Mouse (Mus musculus) stomach, postnatal 0 days (tissue): ENCODE results near the gene Zfp566. TPM values are rescaled to one million over a fixed set of nuclear protein-coding genes. Genes with fewer than 3 reads are reported as not detected.

Experiments
- ATAC-seq: fragments of 200-750 bp; cut with Nextera tagmentation; 2 replicates; pipeline ENCODE4 v1.8.0; 2017; ENCODE audit not compliant: low FRiP score, low TSS enrichment
- DNase-seq: peaks from one replicate; pipeline ENCODE4 v3.0.0-alpha.2; 2016; ENCODE audit warnings: low spot score
- H3K27ac ChIP-seq: fragments of 300-500 bp; sonication (generic); replicated peaks from 2 replicates; pipeline ENCODE4 v1.5.1; 2014; ENCODE audit warnings: mild to moderate bottlenecking, control low read depth
- H3K27me3 ChIP-seq: fragments of 300-500 bp; sonication (generic); 2 replicates; pipeline ENCODE4 v1.6.1; 2014; ENCODE audit warnings: low read length; ENCODE audit not compliant: control insufficient read depth, insufficient read depth
- H3K36me3 ChIP-seq: fragments of 300-500 bp; sonication (generic); 2 replicates; pipeline ENCODE4 v1.6.1; 2014; ENCODE audit warnings: low read length, mixed read lengths; ENCODE audit not compliant: control insufficient read depth, insufficient read depth
- H3K4me1 ChIP-seq: fragments of 300-500 bp; sonication (generic); replicated peaks from 2 replicates; pipeline ENCODE4 v1.6.1; 2014; ENCODE audit warnings: antibody characterized with exemption; ENCODE audit not compliant: control insufficient read depth, insufficient read depth
- H3K4me2 ChIP-seq: fragments of 300-500 bp; sonication (generic); replicated peaks from 2 replicates; pipeline ENCODE4 v1.6.1; 2014; ENCODE audit warnings: low read depth, mild to moderate bottlenecking, control low read depth, moderate library complexity
- H3K4me3 ChIP-seq: fragments of 300-500 bp; sonication (generic); 2 replicates; pipeline ENCODE4 v1.5.1; 2014; ENCODE audit warnings: low read depth, low read length, control low read depth
- H3K9ac ChIP-seq: fragments of 300-500 bp; sonication (generic); 2 replicates; pipeline ENCODE4 v1.6.1; 2014; ENCODE audit warnings: mild to moderate bottlenecking, low read length, control low read depth, mixed read lengths
- H3K9me3 ChIP-seq: fragments of 300-500 bp; sonication (generic); 2 replicates; pipeline ENCODE4 v1.6.1; 2016; ENCODE audit warnings: low read length; ENCODE audit not compliant: control insufficient read depth
- CTCF ChIP-seq: IDR thresholded peaks from 2 replicates; pipeline ENCODE4 v1.5.1; 2016; ENCODE audit warnings: antibody characterized with exemption, low read depth, mild to moderate bottlenecking, moderate library complexity
- EP300 ChIP-seq: optimal IDR thresholded peaks from 2 replicates; pipeline ENCODE3; 2016; ENCODE audit warnings: antibody characterized with exemption
- WGBS: fragments of 180-500 bp; shearing (Covaris S2); extraction: QIAGEN DNeasy Blood & Tissue Kit; methylation state at CpG from one replicate; pipeline ENCODE4 v1.1.7; 2014; 5-methylcytosine and 5-hydroxymethylcytosine counted together
- polyA plus RNA-seq: library from polyadenylated mRNA; unstranded; fragments of >200 nt; fragmentation: Nextera tagmentation; extraction: Ambion mirVana; gene quantifications from 2 replicates; pipeline ENCODE4 v1.2.1, GENCODE M21; 2015

The Zfp566 gene
- polyA plus RNA-seq, 1 experiment from 2014 or later = 3.8 TPM

DNA sequence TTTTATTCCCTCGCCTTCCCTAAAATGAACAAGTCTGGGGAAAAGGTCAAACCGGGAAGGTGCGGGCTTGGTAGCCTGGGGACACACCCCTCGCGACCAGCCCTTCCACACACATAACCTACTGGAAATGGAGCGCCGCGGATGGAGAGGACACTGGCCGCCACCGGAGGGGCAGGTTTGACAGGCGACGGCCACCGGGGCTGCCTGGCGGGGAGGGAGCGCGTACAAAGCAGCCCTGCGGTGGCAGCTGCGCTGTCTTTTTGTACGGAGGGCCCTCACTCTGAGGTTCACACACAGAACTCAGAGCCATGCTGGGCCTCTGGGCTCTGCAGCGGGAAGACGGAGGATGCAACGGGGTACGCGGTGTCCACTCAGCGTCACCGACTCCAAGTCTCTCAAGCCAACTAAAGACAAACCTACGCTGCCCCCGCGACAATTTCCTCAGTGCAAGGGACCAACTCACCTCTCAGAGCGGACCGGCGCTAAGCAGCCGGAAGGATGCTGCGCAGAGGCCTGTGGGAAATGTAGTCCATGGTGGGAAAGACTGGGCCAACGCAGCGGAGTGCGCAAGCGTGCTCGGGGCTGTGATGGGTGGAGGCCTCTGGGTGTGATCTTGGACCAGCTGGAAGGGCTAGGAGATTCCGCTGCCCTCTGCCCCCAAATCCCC lies 39.3 kb downstream of the Zfp566 start, which contains the start of gene Zfp14:
Zfp14 (minus strand) TSS at position 499 of the 667 bp plus-strand sequence.
- H3K27me3 ChIP-seq = no peaks in the 10 kb centered on the region
- H3K4me2 ChIP-seq = peak within 1 kb of the TSS; percentile 80
- H3K4me1 ChIP-seq = no peaks in the 10 kb centered on the region
- TF ChIP-seq EP300 (no peak), CTCF (no peak)
- ATAC-seq (peak; percentile 95), DNase-seq (peak; percentile 86)
- H3K36me3 ChIP-seq = no peaks in the 10 kb centered on the region
- 0% methylated on average over 40 of the region's 40 CpGs for WGBS
- H3K9ac ChIP-seq = peak within 1 kb of the TSS; percentile 53
- no peaks in the 10 kb centered on the region for H3K9me3 ChIP-seq
- H3K4me3 ChIP-seq = peak within 1 kb of the TSS; percentile 56
- H3K27ac ChIP-seq = peak within 1 kb of the TSS; percentile 59

DNA sequence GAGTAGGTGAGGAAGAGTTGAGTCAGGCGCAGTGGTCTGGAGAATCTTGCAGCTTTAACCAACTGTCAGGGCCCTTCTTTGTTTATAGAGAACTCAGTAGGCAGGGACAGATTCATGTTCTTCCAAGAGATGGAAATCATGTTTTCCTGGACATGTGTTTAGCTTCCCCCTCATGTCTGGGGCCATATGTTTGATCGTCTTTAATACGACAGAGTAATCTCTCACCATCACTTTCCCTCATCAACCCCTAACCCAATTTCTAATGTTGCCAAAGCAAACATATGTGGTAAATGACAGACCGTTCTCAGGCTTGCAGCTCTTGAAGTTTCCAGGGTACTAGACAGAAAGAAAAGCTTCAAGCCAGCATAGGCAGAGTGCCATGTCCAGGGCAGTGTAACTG lies 42.2 kb downstream of the Zfp566 start:
- Histone ChIP-seq H3K27ac (no peak overlapping the region), H3K36me3 (no peaks in the 10 kb centered on the region), H3K4me1 (no peaks in the 10 kb centered on the region), H3K9ac (no peak overlapping the region), H3K27me3 (no peaks in the 10 kb centered on the region), H3K4me2 (no peak overlapping the region), H3K4me3 (no peak overlapping the region), H3K9me3 (no peaks in the 10 kb centered on the region)
- no peak for DNase-seq
- TF ChIP-seq EP300 (no peak), CTCF (no peak)
- no peak for ATAC-seq
- 81% methylated on average over 4 of the region's 4 CpGs for WGBS

DNA sequence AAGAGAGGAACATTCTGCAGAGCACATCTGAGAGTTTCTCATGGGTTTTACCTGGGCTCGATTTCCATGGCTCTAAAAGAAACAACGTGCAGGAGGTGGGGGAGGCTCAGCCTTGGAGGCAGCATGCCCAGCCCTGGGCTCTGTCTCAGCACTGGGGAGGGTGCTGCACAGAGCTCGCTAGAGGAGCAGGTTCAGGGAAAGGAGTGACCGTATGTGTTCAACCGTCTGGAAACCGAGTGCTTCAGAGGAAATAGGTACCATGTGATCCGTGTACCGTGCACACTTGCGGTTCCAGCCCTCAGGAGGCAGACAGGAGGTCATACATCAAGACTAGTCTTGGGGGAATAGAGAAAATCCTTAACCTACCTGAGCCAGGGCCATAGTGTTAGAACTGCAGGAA lies 46.0 kb downstream of the Zfp566 start:
- H3K27me3 ChIP-seq = no peaks in the 10 kb centered on the region
- no peak overlapping the region for H3K4me2 ChIP-seq
- no peak overlapping the region for H3K27ac ChIP-seq
- no peak for ATAC-seq
- H3K9ac ChIP-seq = no peak overlapping the region
- TF ChIP-seq EP300 (no peak), CTCF (no peak)
- no peak for DNase-seq
- 48% methylated on average over 9 of the region's 9 CpGs for WGBS
- H3K9me3 ChIP-seq = no peaks in the 10 kb centered on the region
- no peaks in the 10 kb centered on the region for H3K36me3 ChIP-seq
- no peak overlapping the region for H3K4me3 ChIP-seq
- H3K4me1 ChIP-seq = no peaks in the 10 kb centered on the region

DNA sequence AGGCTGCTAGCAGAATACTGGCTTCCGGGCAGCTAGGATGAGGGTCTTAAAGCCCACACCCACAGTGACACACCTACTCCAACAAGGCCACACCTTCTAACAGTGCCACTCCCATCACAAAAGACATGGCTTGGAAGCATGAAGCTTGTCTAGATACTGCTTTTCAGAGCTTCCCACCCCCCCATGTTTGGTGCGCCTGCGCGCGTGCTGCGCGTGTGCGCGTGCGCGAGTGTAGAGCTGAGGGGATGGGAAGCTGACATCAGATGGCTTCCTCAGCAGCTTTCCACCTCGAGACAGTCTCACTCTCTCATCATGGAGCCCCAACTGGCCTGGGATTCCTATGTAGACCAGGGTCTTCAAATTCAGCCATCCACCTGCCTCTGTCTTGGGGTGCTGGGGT lies 56.0 kb downstream of the Zfp566 start:
- Histone ChIP-seq H3K4me1 (no peaks in the 10 kb centered on the region), H3K27ac (no peak overlapping the region), H3K4me2 (no peak overlapping the region), H3K27me3 (no peaks in the 10 kb centered on the region), H3K4me3 (no peak overlapping the region), H3K9ac (no peak overlapping the region), H3K36me3 (no peaks in the 10 kb centered on the region; the same call in 1 of the 2 replicates), H3K9me3 (no peaks in the 10 kb centered on the region)
- ATAC-seq (no peak), DNase-seq (no peak)
- no peak for TF ChIP-seq EP300
- 92% methylated on average over 12 of the region's 12 CpGs for WGBS

DNA sequence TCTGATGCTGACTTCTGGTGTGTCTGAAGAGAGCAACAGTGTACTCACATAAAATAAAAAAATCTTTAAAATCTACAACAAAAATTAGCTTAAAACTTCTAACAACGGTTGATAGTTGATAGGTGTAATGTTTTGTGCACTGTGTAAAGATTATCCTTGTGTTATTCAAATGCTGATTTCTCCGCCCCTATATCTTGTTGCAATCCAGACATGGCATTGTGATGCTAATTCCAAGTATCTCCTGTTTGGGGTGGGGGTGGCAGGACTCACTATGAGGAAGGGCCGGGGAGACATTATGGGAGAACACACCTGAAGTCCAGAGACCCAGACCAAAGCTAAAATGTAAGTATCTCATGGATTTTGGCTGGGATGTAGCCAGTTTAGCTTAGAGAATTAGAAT lies 58.9 kb downstream of the Zfp566 start:
- no peak overlapping the region for H3K4me2 ChIP-seq
- TF ChIP-seq EP300 = no peak
- TF ChIP-seq CTCF = no peak
- H3K9me3 ChIP-seq = no peaks in the 10 kb centered on the region
- no peak for DNase-seq
- no peaks in the 10 kb centered on the region for H3K4me1 ChIP-seq
- H3K27me3 ChIP-seq = no peaks in the 10 kb centered on the region
- H3K4me3 ChIP-seq = no peak overlapping the region
- no peak overlapping the region for H3K9ac ChIP-seq
- no peak overlapping the region for H3K27ac ChIP-seq
- ATAC-seq = no peak
- WGBS = 83% methylated on average over 3 of the region's 3 CpGs
- H3K36me3 ChIP-seq = no peaks in the 10 kb centered on the region; the same call in 1 of the 2 replicates

DNA sequence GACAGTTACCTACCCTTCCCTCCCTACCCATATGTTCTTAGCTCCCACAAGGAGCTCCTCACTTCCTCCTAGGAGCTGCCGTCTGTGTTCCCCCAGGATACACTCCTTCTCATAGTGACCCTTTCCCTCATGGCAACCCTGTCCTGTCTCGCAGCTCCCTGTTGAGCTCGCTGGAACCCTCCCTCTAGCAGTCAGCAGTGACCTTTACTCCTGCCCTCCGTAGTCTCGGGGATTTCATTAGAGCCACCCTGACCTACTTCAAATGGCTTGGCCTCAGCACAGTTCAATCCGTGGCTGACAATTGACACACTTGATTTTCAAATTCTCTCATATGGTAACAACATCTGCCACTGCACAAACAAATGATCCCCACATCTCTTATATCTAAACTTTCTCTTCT lies 59.6 kb downstream of the Zfp566 start:
- ATAC-seq (no peak), DNase-seq (no peak)
- H3K36me3 ChIP-seq = no peaks in the 10 kb centered on the region; the same call in 1 of the 2 replicates
- 28% methylated on average over 6 of the region's 6 CpGs for WGBS
- H3K4me1 ChIP-seq = no peaks in the 10 kb centered on the region
- H3K4me2 ChIP-seq = no peak overlapping the region
- no peak overlapping the region for H3K27ac ChIP-seq
- H3K27me3 ChIP-seq = no peaks in the 10 kb centered on the region
- no peak overlapping the region for H3K4me3 ChIP-seq
- no peak for TF ChIP-seq EP300
- TF ChIP-seq CTCF = no peak
- H3K9me3 ChIP-seq = no peaks in the 10 kb centered on the region
- no peak overlapping the region for H3K9ac ChIP-seq
